Mouse (Mus musculus) E14TG2a.4 (cell line): ENCODE measurements at regions not wholly inside any gene's neighbourhood (a gene's known extent, or its start where the extent isn't known, plus 50 kb on each side); places are given as distances from the start of the nearest gene placed in this dataset.
A peak's percentile ranks its signal among the peaks of the same experiment; 100 is the strongest.
"Not testable (repeated sequence)": the region's sequence is repeated elsewhere in the genome, so short reads cannot be mapped to it uniquely, and the experiment has no call there.

Experiments
- H3K27me3 ChIP-seq: 2 replicates; pipeline ENCODE4 v1.6.1; 2014; ENCODE audit warnings: low read length, control low read depth; ENCODE audit not compliant: insufficient read depth
- H3K36me3 ChIP-seq: 2 replicates; pipeline ENCODE4 v1.6.1; 2014; ENCODE audit warnings: low read length, control low read depth; ENCODE audit not compliant: insufficient read depth
- H3K4me1 ChIP-seq: replicated peaks from 2 replicates; pipeline ENCODE4 v1.6.1; 2014; ENCODE audit warnings: low read depth, low read length, control low read depth
- H3K4me3 ChIP-seq: replicated peaks from 2 replicates; pipeline ENCODE4 v1.5.1; 2014; ENCODE audit warnings: mild to moderate bottlenecking, low read length
- H3K9me3 ChIP-seq: 2 replicates; pipeline ENCODE4 v1.6.1; 2014; ENCODE audit warnings: low read length, control low read depth
- CTCF ChIP-seq: conservative IDR thresholded peaks from 2 replicates; pipeline ENCODE4 v1.5.1; 2014; ENCODE audit warnings: low read length
- NANOG ChIP-seq: IDR thresholded peaks from 2 replicates; pipeline ENCODE4 v1.6.1; 2014; ENCODE audit warnings: borderline replicate concordance, low read length, mixed read lengths
- POU5F1 ChIP-seq: IDR thresholded peaks from 2 replicates; pipeline ENCODE4 v1.6.1; 2014; ENCODE audit warnings: low read length, borderline replicate concordance

- Histone ChIP-seq H3K36me3 (no peaks in the 10 kb centered on the region), H3K9me3 (no peaks in the 10 kb centered on the region), H3K4me1 (no peaks in the 10 kb centered on the region), H3K4me3 (no peak overlapping the region), H3K27me3 (no peaks in the 10 kb centered on the region)
- TF ChIP-seq POU5F1, result no peak
- no peak for TF ChIP-seq NANOG
- no peak for TF ChIP-seq CTCF
These were observed 191.0 kb upstream of the Pex5l start for GRCm38 (mm10) chr3:33334056-33334455.

GRCm38 (mm10) chr3:33317691-33318090, 174.6 kb upstream of the Pex5l start:
- not testable (repeated sequence) for H3K36me3 ChIP-seq, H3K4me1 ChIP-seq, H3K27me3 ChIP-seq, H3K4me3 ChIP-seq
- peaks cover 31% of the 10 kb centered on the region for H3K9me3 ChIP-seq

- Histone ChIP-seq H3K27me3 (no peaks in the 10 kb centered on the region), H3K4me1 (no peaks in the 10 kb centered on the region), H3K4me3 (no peak overlapping the region), H3K9me3 (no peaks in the 10 kb centered on the region), H3K36me3 (no peaks in the 10 kb centered on the region)
- TF ChIP-seq CTCF (no peak), POU5F1 (no peak), NANOG (no peak)
These were observed 169.3 kb upstream of the Pex5l start for GRCm38 (mm10) chr3:33312230-33312825.

GRCm38 (mm10) chr3:33308212-33308611, 165.2 kb upstream of the Pex5l start:
- H3K4me1 ChIP-seq, result no peaks in the 10 kb centered on the region
- no peaks in the 10 kb centered on the region for H3K36me3 ChIP-seq
- H3K4me3 ChIP-seq, result no peak overlapping the region
- no peaks in the 10 kb centered on the region for H3K27me3 ChIP-seq
- TF ChIP-seq POU5F1 (no peak), CTCF (peak; percentile 73)
- no peaks in the 10 kb centered on the region for H3K9me3 ChIP-seq

- Histone ChIP-seq H3K27me3 (no peaks in the 10 kb centered on the region), H3K4me1 (no peaks in the 10 kb centered on the region), H3K36me3 (no peaks in the 10 kb centered on the region), H3K4me3 (no peak overlapping the region), H3K9me3 (no peaks in the 10 kb centered on the region)
- TF ChIP-seq POU5F1, result no peak
- TF ChIP-seq CTCF, result no peak
- TF ChIP-seq NANOG, result no peak
These were observed 163.1 kb upstream of the Pex5l start for GRCm38 (mm10) chr3:33306169-33306568.

- H3K9me3 ChIP-seq, result no peaks in the 10 kb centered on the region
- H3K27me3 ChIP-seq, result no peaks in the 10 kb centered on the region
- no peak overlapping the region for H3K4me3 ChIP-seq
- no peaks in the 10 kb centered on the region for H3K36me3 ChIP-seq
- TF ChIP-seq POU5F1, result no peak
- no peak for TF ChIP-seq NANOG
- no peak for TF ChIP-seq CTCF
- H3K4me1 ChIP-seq, result no peaks in the 10 kb centered on the region
These were observed 162.7 kb upstream of the Pex5l start for GRCm38 (mm10) chr3:33305756-33306155.

GRCm38 (mm10) chr3:33262797-33263196, 119.8 kb upstream of the Pex5l start:
- Histone ChIP-seq H3K9me3 (no peaks in the 10 kb centered on the region), H3K27me3 (no peaks in the 10 kb centered on the region), H3K4me3 (no peak overlapping the region), H3K4me1 (no peaks in the 10 kb centered on the region), H3K36me3 (no peaks in the 10 kb centered on the region)
- TF ChIP-seq CTCF, result no peak
- TF ChIP-seq NANOG, result no peak
- TF ChIP-seq POU5F1, result no peak

- Histone ChIP-seq H3K27me3 (no peaks in the 10 kb centered on the region), H3K4me3 (no peak overlapping the region), H3K9me3 (peaks cover 4% of the 10 kb centered on the region; the same call in 1 of the 2 replicates), H3K36me3 (no peaks in the 10 kb centered on the region), H3K4me1 (no peaks in the 10 kb centered on the region)
- TF ChIP-seq POU5F1, result no peak
- TF ChIP-seq CTCF, result no peak
- no peak for TF ChIP-seq NANOG
These were observed 76.4 kb upstream of the Pex5l start for GRCm38 (mm10) chr3:33219271-33220065.

GRCm38 (mm10) chr3:33218291-33218690, 75.2 kb upstream of the Pex5l start:
- TF ChIP-seq CTCF, result no peak
- TF ChIP-seq POU5F1, result no peak
- Histone ChIP-seq H3K9me3 (peaks cover 4% of the 10 kb centered on the region; the same call in 1 of the 2 replicates), H3K36me3 (no peaks in the 10 kb centered on the region), H3K4me3 (no peak overlapping the region), H3K27me3 (no peaks in the 10 kb centered on the region), H3K4me1 (no peaks in the 10 kb centered on the region)
